Mouse (Mus musculus): ENCODE data around the gene Lta. TPM values are rescaled to one million over a fixed set of nuclear protein-coding genes. Genes with fewer than 3 reads are reported as not detected.

The Lta gene
- polyA plus RNA-seq, 1 experiment from 2014 or later = not detected

DNA sequence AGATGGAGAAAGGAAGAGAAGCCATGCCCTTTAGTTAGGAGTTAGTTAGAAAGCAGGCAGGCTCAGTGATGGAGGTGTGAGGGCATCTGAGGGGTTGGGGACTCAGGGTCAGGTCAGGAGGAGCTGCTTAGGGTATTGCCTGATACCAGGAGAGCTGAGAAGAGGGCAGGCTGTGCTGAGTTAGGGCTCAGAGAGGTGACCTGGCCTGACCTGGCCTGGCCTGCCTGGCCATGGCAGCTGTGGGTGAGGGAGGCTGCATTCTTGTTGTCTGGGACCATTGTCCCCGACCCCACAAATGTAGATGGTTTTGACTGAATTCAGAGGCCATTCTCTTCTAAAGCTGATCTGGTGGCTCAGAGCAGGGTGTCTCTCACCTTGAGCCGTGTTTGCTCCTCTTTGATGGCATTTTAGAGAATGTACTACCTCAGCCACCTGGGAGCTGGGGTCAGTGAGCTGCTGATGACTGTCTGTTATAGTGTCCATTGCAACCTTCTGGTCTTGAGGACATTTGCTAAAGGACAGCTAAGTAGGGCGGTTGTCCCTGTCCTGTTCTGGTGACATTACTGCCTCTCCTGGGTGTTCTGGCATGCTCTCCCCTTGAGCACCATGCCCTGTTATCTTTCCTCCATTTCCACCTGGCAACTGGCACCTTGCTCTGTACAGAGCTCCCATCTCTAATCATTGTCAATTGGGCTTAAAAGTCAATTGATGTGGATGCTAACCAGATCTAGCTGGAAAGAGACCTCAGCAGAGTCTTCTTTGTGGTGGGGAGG is 45.4 kb upstream of the Lta start:
- H3K36me3 ChIP-seq (ENCODE audit: control insufficient read depth, insufficient read depth, low read length) = peaks cover 88% of the 10 kb centered on the region
- 80% methylated on average over 3 of the region's 3 CpGs for whole genome bisulfite sequencing
- no peaks in the 10 kb centered on the region for H3K9me3 ChIP-seq (ENCODE audit: control insufficient read depth, low read length)
- peaks cover 0 to 11% of the 10 kb centered on the region in 2 experiments; a peak in 2 of 4 replicates for H3K4me1 ChIP-seq (ENCODE audit: control insufficient read depth in 2 of 2, insufficient read depth in 2 of 2, low read length in 2 of 2)
- no peak overlapping the region for H3K27ac ChIP-seq (replicated peaks in 1 of 2; ENCODE audit: control insufficient read depth in 1 of 2, insufficient read depth in 1 of 2, low read depth in 2 of 2, low read length in 2 of 2)
- no peak overlapping the region for H3K4me3 ChIP-seq (ENCODE audit: control insufficient read depth in 1 of 2, insufficient read depth in 1 of 2, low read depth in 1 of 2, low read length in 2 of 2)
- no peak for ATAC-seq (ENCODE audit: insufficient number of reproducible peaks, insufficient read depth, low FRiP score, low read depth)
- H3K9ac ChIP-seq (ENCODE audit: low read length) = no peak overlapping the region
- no peaks in the 10 kb centered on the region for H3K27me3 ChIP-seq (ENCODE audit: control insufficient read depth, insufficient read depth, low read length)
- H3K4me2 ChIP-seq (ENCODE audit: low read length) = no peak overlapping the region

DNA sequence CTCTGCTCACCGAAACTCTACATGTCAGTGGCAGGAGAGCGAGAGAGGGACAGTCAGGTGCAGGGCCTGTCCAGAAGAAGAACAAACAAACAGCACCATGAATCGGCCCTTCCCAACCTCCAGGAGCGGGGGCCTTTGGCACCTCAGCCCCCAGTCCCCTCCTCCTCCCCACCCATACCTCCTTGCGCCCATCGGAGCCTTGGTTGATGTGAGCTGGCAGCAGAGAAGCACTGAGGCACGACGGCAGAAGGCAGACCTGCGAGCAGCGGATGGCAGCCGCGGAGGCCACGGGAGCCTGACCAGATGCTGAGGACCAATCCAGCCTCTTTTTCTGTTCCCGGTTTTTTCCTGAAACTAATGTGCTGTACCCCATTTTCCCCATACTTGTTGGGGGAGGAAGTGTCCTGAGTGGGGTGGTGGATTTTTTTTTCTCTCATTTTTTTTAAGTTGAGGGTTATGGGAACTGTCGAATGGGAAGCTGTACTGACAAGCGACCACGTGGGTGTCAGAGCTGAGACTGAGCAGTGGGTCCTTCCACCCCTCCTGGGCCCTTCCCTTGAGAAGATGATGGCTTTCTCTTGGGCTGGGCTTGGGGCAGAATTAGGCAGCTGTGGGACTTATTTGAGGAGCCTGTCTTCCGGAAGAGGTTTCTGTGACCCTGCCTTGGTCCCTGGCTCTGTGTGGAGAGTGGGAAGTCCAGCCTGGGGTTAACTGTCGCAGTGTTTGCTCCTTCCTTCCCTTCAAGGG is 44.5 kb upstream of the Lta start:
- H3K4me1 ChIP-seq (ENCODE audit: control insufficient read depth in 2 of 2, insufficient read depth in 2 of 2, low read length in 2 of 2) = peaks cover 2 to 20% of the 10 kb centered on the region in 2 experiments; a peak in 2 of 4 replicates
- no peak for ATAC-seq (ENCODE audit: insufficient number of reproducible peaks, insufficient read depth, low FRiP score, low read depth)
- H3K9ac ChIP-seq (ENCODE audit: low read length) = no peak overlapping the region
- H3K4me3 ChIP-seq (ENCODE audit: control insufficient read depth in 1 of 2, insufficient read depth in 1 of 2, low read depth in 1 of 2, low read length in 2 of 2) = no peak overlapping the region
- WGBS = 91% methylated on average over 19 of the region's 19 CpGs
- H3K9me3 ChIP-seq (ENCODE audit: control insufficient read depth, low read length) = no peaks in the 10 kb centered on the region
- no peak overlapping the region for H3K27ac ChIP-seq (replicated peaks in 1 of 2; ENCODE audit: control insufficient read depth in 1 of 2, insufficient read depth in 1 of 2, low read depth in 2 of 2, low read length in 2 of 2)
- H3K4me2 ChIP-seq (ENCODE audit: low read length) = no peak overlapping the region
- peaks cover 97% of the 10 kb centered on the region for H3K36me3 ChIP-seq (ENCODE audit: control insufficient read depth, insufficient read depth, low read length)
- no peaks in the 10 kb centered on the region for H3K27me3 ChIP-seq (ENCODE audit: control insufficient read depth, insufficient read depth, low read length)

DNA sequence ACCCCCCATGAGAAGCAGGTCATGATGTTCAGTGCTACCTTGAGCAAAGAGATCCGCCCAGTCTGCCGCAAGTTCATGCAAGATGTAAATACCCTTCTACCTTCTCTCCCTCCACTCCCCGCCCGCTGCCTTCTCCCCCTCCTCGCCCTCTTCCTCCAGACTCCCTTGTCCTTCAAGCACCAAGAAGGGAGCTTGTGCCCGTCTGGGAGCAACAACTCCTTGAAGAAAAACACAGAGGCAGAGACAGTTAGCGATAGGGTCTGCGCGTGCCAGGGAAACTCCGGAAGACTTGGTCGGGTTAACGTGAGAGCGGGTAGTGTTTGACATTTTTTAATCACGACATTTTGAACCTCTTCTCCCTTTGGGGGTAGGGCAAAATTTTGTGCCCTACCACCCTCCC is 43.8 kb upstream of the Lta start:
- H3K4me1 ChIP-seq (ENCODE audit: control insufficient read depth in 2 of 2, insufficient read depth in 2 of 2, low read length in 2 of 2) = peaks cover 8 to 26% of the 10 kb centered on the region in 2 experiments
- H3K4me3 ChIP-seq (ENCODE audit: control insufficient read depth in 1 of 2, insufficient read depth in 1 of 2, low read depth in 1 of 2, low read length in 2 of 2) = no peak overlapping the region
- H3K4me2 ChIP-seq (ENCODE audit: low read length) = no peak overlapping the region
- H3K27me3 ChIP-seq (ENCODE audit: control insufficient read depth, insufficient read depth, low read length) = no peaks in the 10 kb centered on the region
- H3K9ac ChIP-seq (ENCODE audit: low read length) = no peak overlapping the region
- H3K36me3 ChIP-seq (ENCODE audit: control insufficient read depth, insufficient read depth, low read length) = peaks cover 100% of the 10 kb centered on the region
- H3K9me3 ChIP-seq (ENCODE audit: control insufficient read depth, low read length) = no peaks in the 10 kb centered on the region
- no peak overlapping the region for H3K27ac ChIP-seq (replicated peaks in 1 of 2; ENCODE audit: control insufficient read depth in 1 of 2, insufficient read depth in 1 of 2, low read depth in 2 of 2, low read length in 2 of 2)
- no peak for ATAC-seq (ENCODE audit: insufficient number of reproducible peaks, insufficient read depth, low FRiP score, low read depth)
- 87% methylated on average over 14 of the region's 14 CpGs for WGBS

DNA sequence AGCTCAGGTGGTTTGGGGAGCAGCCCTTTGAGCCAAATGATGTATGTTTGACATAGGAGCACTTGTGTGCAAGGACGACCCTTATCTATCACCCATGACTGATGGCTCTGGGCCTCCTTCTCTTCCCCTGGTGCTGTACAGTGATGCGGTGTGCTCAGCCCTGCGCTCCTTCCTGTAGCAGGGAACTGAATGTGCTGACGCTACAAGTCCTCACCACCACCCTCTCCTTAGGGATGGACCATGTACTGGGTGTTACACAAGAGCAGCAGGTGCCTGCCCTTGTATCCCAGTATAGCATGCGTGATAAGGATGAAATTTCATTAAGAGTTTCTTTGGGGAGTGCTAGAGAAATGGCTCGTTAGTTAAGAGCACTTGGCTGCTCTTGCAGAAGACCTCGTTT is 42.0 kb upstream of the Lta start:
- ATAC-seq (ENCODE audit: insufficient number of reproducible peaks, insufficient read depth, low FRiP score, low read depth) = no peak
- Histone ChIP-seq H3K36me3 (ENCODE audit: control insufficient read depth, insufficient read depth, low read length) (peaks cover 92% of the 10 kb centered on the region), H3K9ac (ENCODE audit: low read length) (no peak overlapping the region), H3K4me1 (ENCODE audit: control insufficient read depth in 2 of 2, insufficient read depth in 2 of 2, low read length in 2 of 2) (peaks cover 14 to 37% of the 10 kb centered on the region in 2 experiments), H3K4me3 (ENCODE audit: control insufficient read depth in 1 of 2, insufficient read depth in 1 of 2, low read depth in 1 of 2, low read length in 2 of 2) (no peak overlapping the region), H3K9me3 (ENCODE audit: control insufficient read depth, low read length) (no peaks in the 10 kb centered on the region), H3K27me3 (ENCODE audit: control insufficient read depth, insufficient read depth, low read length) (no peaks in the 10 kb centered on the region), H3K27ac (replicated peaks in 1 of 2; ENCODE audit: control insufficient read depth in 1 of 2, insufficient read depth in 1 of 2, low read depth in 2 of 2, low read length in 2 of 2) (no peak overlapping the region), H3K4me2 (ENCODE audit: low read length) (no peak overlapping the region)
- 70% methylated on average over 7 of the region's 7 CpGs for WGBS

DNA sequence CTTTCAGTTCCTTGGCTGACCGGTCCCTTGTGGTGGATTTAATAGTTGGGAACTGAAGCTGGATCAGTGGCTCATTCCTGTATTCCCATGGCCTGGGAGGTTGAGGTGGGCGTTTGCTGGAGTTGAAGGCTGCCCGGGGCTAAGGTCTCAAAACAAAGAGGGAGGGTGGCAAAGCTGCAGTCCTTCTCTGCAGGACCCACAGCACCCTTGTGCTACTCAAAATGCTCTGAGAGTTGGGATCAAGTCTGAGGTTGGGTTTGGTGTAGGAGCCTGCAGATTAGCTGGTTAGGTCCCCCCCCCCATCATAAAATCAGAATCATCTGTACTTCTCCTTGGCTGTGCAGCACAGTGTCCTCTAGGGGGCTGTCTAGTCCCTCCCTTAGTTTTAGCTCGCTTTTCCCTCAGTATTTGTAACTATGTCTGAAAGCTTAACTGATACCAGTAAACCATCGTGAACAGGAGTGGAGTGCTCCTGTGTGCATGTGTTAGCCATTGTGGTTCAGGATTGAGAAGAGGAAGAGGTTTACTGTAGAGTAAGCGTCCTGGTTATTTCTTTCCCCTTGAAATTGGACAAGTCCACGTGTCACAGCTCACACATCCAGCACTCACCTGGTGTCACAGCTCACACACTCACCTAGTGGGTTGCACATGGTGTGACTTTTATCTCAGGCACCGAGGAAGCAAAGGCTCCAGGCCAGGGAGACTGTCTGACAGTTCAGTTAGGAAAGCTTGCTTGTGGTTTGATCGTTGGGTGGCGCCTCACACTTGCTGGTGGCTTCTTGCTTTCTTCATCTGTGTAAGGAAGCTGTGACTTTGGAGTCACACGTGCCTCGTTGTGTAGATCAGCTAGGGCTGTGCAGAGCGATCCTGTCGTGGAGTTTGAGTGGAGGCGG is 40.8 kb upstream of the Lta start:
- Histone ChIP-seq H3K9me3 (ENCODE audit: control insufficient read depth, low read length) (no peaks in the 10 kb centered on the region), H3K4me2 (ENCODE audit: low read length) (peak overlapping the region; percentile 88; the same call in 1 of the 2 replicates), H3K36me3 (ENCODE audit: control insufficient read depth, insufficient read depth, low read length) (peaks cover 80% of the 10 kb centered on the region), H3K27me3 (ENCODE audit: control insufficient read depth, insufficient read depth, low read length) (no peaks in the 10 kb centered on the region), H3K9ac (ENCODE audit: low read length) (no peak overlapping the region), H3K4me1 (ENCODE audit: control insufficient read depth in 2 of 2, insufficient read depth in 2 of 2, low read length in 2 of 2) (peaks cover 14 to 38% of the 10 kb centered on the region in 2 experiments), H3K4me3 (ENCODE audit: control insufficient read depth in 1 of 2, insufficient read depth in 1 of 2, low read depth in 1 of 2, low read length in 2 of 2) (no peak overlapping the region), H3K27ac (replicated peaks in 1 of 2; ENCODE audit: control insufficient read depth in 1 of 2, insufficient read depth in 1 of 2, low read depth in 2 of 2, low read length in 2 of 2) (no peak overlapping the region)
- 80% methylated on average over 15 of the region's 15 CpGs for WGBS
- ATAC-seq (ENCODE audit: insufficient number of reproducible peaks, insufficient read depth, low FRiP score, low read depth) = no peak

DNA sequence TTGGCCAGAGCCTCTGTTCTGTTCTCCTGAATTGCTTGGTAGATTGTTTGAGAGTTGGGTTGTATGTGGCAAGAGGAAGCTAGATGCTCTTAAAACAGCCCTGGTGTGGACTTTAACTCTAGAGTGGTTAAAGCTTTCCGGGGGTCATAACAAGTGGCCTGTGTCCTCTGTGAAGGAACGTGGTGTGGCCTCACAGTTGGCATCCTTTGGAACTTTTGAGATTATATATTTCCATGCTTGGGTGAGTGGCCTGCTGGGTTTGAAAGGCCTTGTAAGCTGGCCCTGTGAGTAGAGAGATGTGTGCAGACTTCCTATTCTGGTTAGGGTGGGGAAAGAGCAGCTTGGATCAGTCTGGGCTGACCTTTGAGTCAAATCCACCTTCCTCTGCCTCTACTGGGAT is 39.8 kb upstream of the Lta start:
- ATAC-seq (ENCODE audit: insufficient number of reproducible peaks, insufficient read depth, low FRiP score, low read depth) = no peak

DNA sequence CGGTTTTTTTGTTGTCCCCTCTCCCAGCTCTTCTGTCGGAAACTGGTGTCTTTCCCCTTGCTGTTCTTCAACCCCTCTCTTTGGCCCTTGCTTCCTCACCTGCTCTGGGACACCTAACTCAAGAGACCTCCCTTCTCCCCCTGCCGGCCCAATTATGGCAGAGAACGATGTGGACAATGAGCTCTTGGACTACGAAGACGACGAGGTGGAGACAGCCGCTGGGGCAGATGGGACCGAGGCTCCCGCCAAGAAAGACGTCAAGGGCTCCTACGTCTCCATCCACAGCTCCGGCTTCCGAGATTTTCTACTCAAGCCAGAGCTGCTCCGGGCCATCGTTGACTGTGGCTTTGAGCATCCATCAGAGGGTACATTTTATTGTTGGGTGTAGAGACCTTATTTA is 37.9 kb upstream of the Lta start:
- H3K36me3 ChIP-seq (ENCODE audit: control insufficient read depth, insufficient read depth, low read length) = peaks cover 56% of the 10 kb centered on the region
- ATAC-seq (ENCODE audit: insufficient number of reproducible peaks, insufficient read depth, low FRiP score, low read depth) = no peak

More for the DNA sequence above, 39.8 kb upstream of the Lta start:
- Histone ChIP-seq H3K9me3 (ENCODE audit: control insufficient read depth, low read length) (no peaks in the 10 kb centered on the region), H3K4me3 (ENCODE audit: control insufficient read depth in 1 of 2, insufficient read depth in 1 of 2, low read depth in 1 of 2, low read length in 2 of 2) (peak overlapping the region in 1 of 2 experiments; percentile 10; a peak in 1 of 4 replicates), H3K9ac (ENCODE audit: low read length) (peak overlapping the region; percentile 100; the same call in 1 of the 2 replicates), H3K4me2 (ENCODE audit: low read length) (peak overlapping the region; percentile 88), H3K27me3 (ENCODE audit: control insufficient read depth, insufficient read depth, low read length) (no peaks in the 10 kb centered on the region), H3K4me1 (ENCODE audit: control insufficient read depth in 2 of 2, insufficient read depth in 2 of 2, low read length in 2 of 2) (peaks cover 17 to 47% of the 10 kb centered on the region in 2 experiments), H3K36me3 (ENCODE audit: control insufficient read depth, insufficient read depth, low read length) (peaks cover 71% of the 10 kb centered on the region), H3K27ac (replicated peaks in 1 of 2; ENCODE audit: control insufficient read depth in 1 of 2, insufficient read depth in 1 of 2, low read depth in 2 of 2, low read length in 2 of 2) (no peak overlapping the region)
- 65% methylated on average over 2 of the region's 2 CpGs for WGBS

More for the DNA sequence above, 37.9 kb upstream of the Lta start:
- H3K4me1 ChIP-seq (ENCODE audit: control insufficient read depth in 2 of 2, insufficient read depth in 2 of 2, low read length in 2 of 2) = peaks cover 17 to 48% of the 10 kb centered on the region in 2 experiments
- WGBS = 8% methylated on average over 16 of the region's 16 CpGs
- no peaks in the 10 kb centered on the region for H3K9me3 ChIP-seq (ENCODE audit: control insufficient read depth, low read length)
- peak overlapping the region; percentile 95 for H3K4me3 ChIP-seq (ENCODE audit: control insufficient read depth in 1 of 2, insufficient read depth in 1 of 2, low read depth in 1 of 2, low read length in 2 of 2)
- peak overlapping the region; percentile 96 to 98 for H3K27ac ChIP-seq (replicated peaks in 1 of 2; ENCODE audit: control insufficient read depth in 1 of 2, insufficient read depth in 1 of 2, low read depth in 2 of 2, low read length in 2 of 2)
- no peaks in the 10 kb centered on the region for H3K27me3 ChIP-seq (ENCODE audit: control insufficient read depth, insufficient read depth, low read length)
- peak overlapping the region; percentile 88 for H3K4me2 ChIP-seq (ENCODE audit: low read length)
- peak overlapping the region; percentile 100 for H3K9ac ChIP-seq (ENCODE audit: low read length)

Measured in heart, embryonic 14.5 days (tissue).